Mouse (Mus musculus) hindbrain, embryonic 13.5 days (tissue): ENCODE measurements around the gene Csf2rb2. TPM values are rescaled to one million over a fixed set of nuclear protein-coding genes. Genes with fewer than 3 reads are reported as not detected.
A peak's percentile ranks its signal among the peaks of the same experiment; 100 is the strongest.
"Not testable (repeated sequence)": the region's sequence is repeated elsewhere in the genome, so short reads cannot be mapped to it uniquely, and the experiment has no call there.

ENCODE experiments used
- ATAC-seq: fragments of 200-750 bp; cut with Nextera tagmentation; 2 replicates; pipeline ENCODE4 v1.8.0; 2017; ENCODE audit warnings: moderate TSS enrichment; ENCODE audit not compliant: low FRiP score
- H3K27ac ChIP-seq: fragments of 300-500 bp; sonication (generic); 2 replicates; pipeline ENCODE4 v1.5.1; 2015; ENCODE audit warnings: inconsistent platforms, mild to moderate bottlenecking, moderate library complexity
- H3K27me3 ChIP-seq: fragments of 300-500 bp; sonication (generic); 2 replicates; pipeline ENCODE4 v1.6.1; 2015; ENCODE audit warnings: mild to moderate bottlenecking, inconsistent platforms
- H3K36me3 ChIP-seq: fragments of 300-500 bp; sonication (generic); 2 replicates; pipeline ENCODE4 v1.6.1; 2015; ENCODE audit warnings: mild to moderate bottlenecking, inconsistent platforms
- H3K4me1 ChIP-seq: fragments of 300-500 bp; sonication (generic); replicated peaks from 2 replicates; pipeline ENCODE4 v1.6.1; 2015; ENCODE audit warnings: inconsistent platforms
- H3K4me2 ChIP-seq: fragments of 300-500 bp; sonication (generic); 2 replicates; pipeline ENCODE4 v1.6.1; 2015; ENCODE audit warnings: inconsistent platforms, mild to moderate bottlenecking, moderate library complexity
- H3K4me3 ChIP-seq: fragments of 300-500 bp; sonication (generic); 2 replicates; pipeline ENCODE4 v1.5.1; 2015; ENCODE audit warnings: mild to moderate bottlenecking, inconsistent platforms
- H3K9ac ChIP-seq: fragments of 300-500 bp; sonication (generic); 2 replicates; pipeline ENCODE4 v1.6.1; 2015; ENCODE audit warnings: mild to moderate bottlenecking, inconsistent platforms
- H3K9me3 ChIP-seq: fragments of 300-500 bp; sonication (generic); 2 replicates; pipeline ENCODE4 v1.6.1; 2016; ENCODE audit warnings: inconsistent platforms
- WGBS: fragments of 180-500 bp; shearing (Covaris S2); methylation state at CpG from one replicate; pipeline ENCODE4 v1.1.7; 2015; 5-methylcytosine and 5-hydroxymethylcytosine counted together
- polyA plus RNA-seq: library from polyadenylated mRNA; unstranded; fragments of >200 nt; fragmentation: Nextera tagmentation; extraction: Ambion mirVana; gene quantifications from 2 replicates; pipeline ENCODE4 v1.2.1, GENCODE M21; 2015

The Csf2rb2 gene
- polyA plus RNA-seq, 1 experiment from 2014 or later, result 0.06 TPM

- H3K4me1 ChIP-seq, result 0 out of 2 replicates have a peak, but pooled peaks cover 2% of the 10 kb centered on the region
- 84% methylated on average over 10 of the region's 10 CpGs for WGBS
- H3K4me3 ChIP-seq, result no peak overlapping the region
- no peaks in the 10 kb centered on the region for H3K36me3 ChIP-seq
- no peak for ATAC-seq
- H3K9me3 ChIP-seq, result no peaks in the 10 kb centered on the region
- H3K27me3 ChIP-seq, result no peaks in the 10 kb centered on the region
- no peak overlapping the region for H3K9ac ChIP-seq
- no peak overlapping the region for H3K27ac ChIP-seq
- H3K4me2 ChIP-seq, result no peak overlapping the region
Observed at GRCm38 (mm10) chr15:78267441-78267840, 38.1 kb downstream of the Csf2rb2 start.

DNA sequence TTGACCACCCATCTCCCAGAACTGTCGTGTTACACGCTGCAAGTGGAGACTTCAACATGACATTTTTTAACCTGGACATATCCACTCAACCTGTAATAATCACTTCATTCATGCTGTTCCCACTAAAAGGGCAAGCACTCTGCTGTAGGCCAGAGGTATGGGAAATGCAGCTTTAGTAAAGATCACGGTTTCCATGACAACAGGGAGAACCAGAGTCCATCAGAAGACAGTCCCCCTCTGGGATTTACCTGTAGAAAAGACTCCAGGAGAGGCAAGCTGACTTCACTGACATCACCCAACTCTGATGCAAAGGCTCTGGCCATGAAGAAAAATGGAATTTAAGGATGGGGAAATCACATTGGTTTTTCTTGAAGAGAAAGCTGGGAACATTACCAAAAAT, 42.2 kb downstream of the Csf2rb2 start:
- WGBS, result 77% methylated on average over 3 of the region's 3 CpGs
- Histone ChIP-seq H3K9me3 (no peaks in the 10 kb centered on the region), H3K4me3 (no peak overlapping the region), H3K9ac (no peak overlapping the region), H3K4me2 (no peak overlapping the region), H3K36me3 (no peaks in the 10 kb centered on the region), H3K4me1 (0 out of 2 replicates have a peak, but pooled peaks cover 2% of the 10 kb centered on the region), H3K27me3 (no peaks in the 10 kb centered on the region), H3K27ac (no peak overlapping the region)
- no peak for ATAC-seq

DNA sequence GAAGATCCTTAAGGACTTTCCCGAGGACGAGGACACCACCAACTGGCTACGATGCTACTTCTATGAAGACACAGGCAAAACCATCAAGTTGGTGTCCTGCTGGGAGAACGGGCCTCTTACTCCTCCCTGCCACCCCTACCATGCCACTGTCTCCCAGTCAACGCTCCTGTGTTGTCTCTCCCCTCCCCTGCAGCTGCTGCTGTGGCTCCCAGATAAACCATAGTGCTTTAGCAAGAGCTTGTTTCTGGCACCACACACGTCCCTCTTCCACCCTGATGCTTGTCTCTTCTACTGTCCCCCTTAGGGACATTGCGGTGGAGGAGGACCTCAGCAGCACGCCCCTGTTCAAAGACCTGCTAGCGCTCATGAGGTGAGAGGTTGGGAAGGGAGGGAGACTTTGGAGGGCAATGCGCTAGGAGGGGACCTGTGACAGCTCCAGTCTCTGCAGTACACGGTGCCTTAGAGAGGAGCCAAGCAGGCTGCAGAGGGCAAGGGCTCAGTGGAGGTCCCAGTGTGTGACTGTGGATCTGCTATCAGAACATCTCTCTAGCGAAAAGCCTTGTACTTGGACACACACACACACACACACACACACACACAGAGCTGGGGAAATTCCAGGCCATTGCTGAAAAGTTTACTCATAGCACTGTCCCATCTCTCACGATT, 44.7 kb downstream of the Csf2rb2 start:
- no peak for ATAC-seq
- H3K9ac ChIP-seq, result no peak overlapping the region
- WGBS, result 77% methylated on average over 13 of the region's 13 CpGs
- no peaks in the 10 kb centered on the region for H3K36me3 ChIP-seq
- peaks cover under 1% of the 10 kb centered on the region for H3K27me3 ChIP-seq
- no peak overlapping the region for H3K4me3 ChIP-seq
- H3K4me2 ChIP-seq, result no peak overlapping the region
- H3K9me3 ChIP-seq, result no peaks in the 10 kb centered on the region
- no peak overlapping the region for H3K27ac ChIP-seq
- 0 out of 2 replicates have a peak, but pooled peaks cover 2% of the 10 kb centered on the region for H3K4me1 ChIP-seq

DNA sequence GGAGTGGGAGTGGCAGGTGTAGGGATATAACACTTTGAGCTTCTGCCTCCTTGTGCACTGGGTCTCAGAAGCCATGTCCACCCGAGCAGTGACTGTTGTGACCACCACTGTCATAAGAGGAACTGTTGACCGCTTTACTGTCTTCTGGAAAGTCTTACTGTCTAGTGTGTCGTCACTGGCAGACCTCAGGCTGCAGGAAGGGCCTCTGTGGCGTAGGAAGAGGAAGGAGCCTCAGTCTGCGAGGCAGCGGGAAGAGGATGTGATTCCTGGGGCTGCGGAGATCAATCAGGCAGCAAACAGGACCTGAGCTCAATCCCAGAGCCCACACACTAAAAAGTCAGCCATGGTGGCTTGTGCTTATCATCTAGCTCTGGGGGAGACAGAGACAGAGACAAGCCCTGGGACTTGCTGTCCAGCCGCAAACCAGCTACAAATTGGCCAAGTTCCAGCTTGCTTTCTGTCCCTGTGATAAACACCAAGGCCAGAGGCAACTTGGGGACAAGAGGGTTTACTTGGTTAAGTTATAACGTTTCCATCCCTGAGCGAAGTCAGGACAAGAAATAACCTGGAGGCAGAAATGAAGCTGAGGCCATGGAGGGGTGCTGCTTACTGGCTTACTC, 47.2 kb downstream of the Csf2rb2 start:
- Histone ChIP-seq H3K27ac (no peak overlapping the region), H3K36me3 (no peaks in the 10 kb centered on the region), H3K4me3 (no peak overlapping the region), H3K4me1 (0 out of 2 replicates have a peak, but pooled peaks cover 2% of the 10 kb centered on the region), H3K9ac (no peak overlapping the region), H3K9me3 (no peaks in the 10 kb centered on the region), H3K27me3 (peaks cover 21% of the 10 kb centered on the region), H3K4me2 (no peak overlapping the region)
- 84% methylated on average over 10 of the region's 10 CpGs for WGBS
- ATAC-seq, result no peak

DNA sequence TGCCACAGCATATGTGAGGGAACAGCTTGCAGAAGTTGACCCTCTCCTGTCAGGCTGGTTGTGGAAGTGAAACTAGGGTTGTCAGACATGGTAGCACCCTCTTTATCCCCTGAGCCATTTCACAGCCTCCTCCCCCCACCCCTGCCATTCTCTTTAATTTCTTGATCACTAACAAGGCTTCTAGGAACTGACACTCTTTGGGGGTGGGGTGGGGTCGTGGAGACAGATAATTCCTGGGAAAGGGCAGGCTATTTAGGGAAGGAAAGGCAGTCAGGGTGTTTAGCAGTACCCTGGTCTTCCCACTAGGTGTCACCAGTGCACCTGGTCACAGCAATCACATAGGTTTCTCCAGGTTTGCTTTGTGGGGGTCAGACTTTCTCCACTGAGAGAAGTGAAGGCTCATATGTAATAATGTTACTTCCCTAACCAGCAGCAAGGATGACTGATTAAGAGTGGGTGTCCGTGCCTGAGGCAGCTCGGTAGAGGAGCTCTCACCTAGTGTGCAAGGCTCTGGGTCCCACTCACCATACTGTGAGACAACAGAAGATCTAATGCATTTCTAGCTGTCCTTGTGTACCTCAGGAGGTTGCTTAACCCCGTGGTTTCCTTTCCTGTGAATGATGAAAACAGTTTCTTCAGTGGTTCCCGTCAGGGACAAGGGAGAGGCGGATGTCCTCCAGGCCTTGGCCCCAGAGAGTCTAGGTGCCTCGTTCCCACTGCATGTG, 48.0 kb downstream of the Csf2rb2 start:
- H3K4me2 ChIP-seq, result no peak overlapping the region
- H3K4me3 ChIP-seq, result no peak overlapping the region
- WGBS, result 42% methylated on average over 7 of the region's 7 CpGs
- H3K9ac ChIP-seq, result no peak overlapping the region
- no peak for ATAC-seq
- no peaks in the 10 kb centered on the region for H3K36me3 ChIP-seq
- no peak overlapping the region for H3K27ac ChIP-seq
- no peaks in the 10 kb centered on the region for H3K4me1 ChIP-seq
- H3K27me3 ChIP-seq, result peaks cover 22% of the 10 kb centered on the region
- H3K9me3 ChIP-seq, result no peaks in the 10 kb centered on the region

GRCm38 (mm10) chr15:78256602-78257259, 48.8 kb downstream of the Csf2rb2 start:
- not testable (repeated sequence) for H3K4me3 ChIP-seq, ATAC-seq, H3K4me1 ChIP-seq, H3K4me2 ChIP-seq, H3K9me3 ChIP-seq, H3K36me3 ChIP-seq, H3K27ac ChIP-seq, H3K9ac ChIP-seq
- peaks cover 22% of the 10 kb centered on the region for H3K27me3 ChIP-seq

DNA sequence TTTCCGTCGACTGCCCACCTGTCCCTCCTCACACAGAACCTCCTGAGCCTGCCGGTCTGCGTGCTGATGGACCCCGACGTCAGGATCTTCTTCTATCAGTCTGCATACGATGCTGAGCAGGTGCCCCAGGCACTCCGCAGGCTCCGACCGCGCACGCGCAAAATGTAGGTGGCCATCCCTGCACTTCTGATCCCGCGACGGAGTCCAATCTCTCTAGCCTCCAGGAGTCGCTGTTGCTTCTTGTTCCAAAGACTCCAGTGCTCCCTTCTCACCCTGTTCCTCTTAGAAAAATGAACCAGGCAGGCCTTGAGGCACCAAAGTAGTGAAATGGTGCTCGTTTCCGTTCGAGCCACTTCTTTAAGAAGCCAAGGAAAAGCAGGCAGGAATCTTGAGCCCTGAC, 50.8 kb downstream of the Csf2rb2 start:
- H3K4me2 ChIP-seq, result 0 out of 2 replicates have a peak overlapping the region, but pooled peaks have one; percentile 27
- WGBS, result 27% methylated on average over 20 of the region's 20 CpGs
- ATAC-seq, result no peak

GRCm38 (mm10) chr15:78248410-78248809, 57.1 kb downstream of the Csf2rb2 start:
- 78% methylated on average over 3 of the region's 3 CpGs for WGBS
- H3K4me2 ChIP-seq, result no peak overlapping the region
- no peak overlapping the region for H3K27ac ChIP-seq
- H3K9me3 ChIP-seq, result no peaks in the 10 kb centered on the region
- ATAC-seq, result no peak
- H3K4me1 ChIP-seq, result no peaks in the 10 kb centered on the region
- no peak overlapping the region for H3K9ac ChIP-seq
- no peak overlapping the region for H3K4me3 ChIP-seq
- peaks cover 10% of the 10 kb centered on the region; the same call in 1 of the 2 replicates for H3K27me3 ChIP-seq
- no peaks in the 10 kb centered on the region for H3K36me3 ChIP-seq

More for the DNA sequence above, 50.8 kb downstream of the Csf2rb2 start:
- H3K4me3 ChIP-seq, result no peak overlapping the region
- H3K27me3 ChIP-seq, result peaks cover 22% of the 10 kb centered on the region
- H3K9me3 ChIP-seq, result no peaks in the 10 kb centered on the region
- no peak overlapping the region for H3K9ac ChIP-seq
- H3K27ac ChIP-seq, result no peak overlapping the region
- H3K4me1 ChIP-seq, result no peaks in the 10 kb centered on the region
- no peaks in the 10 kb centered on the region for H3K36me3 ChIP-seq

- Histone ChIP-seq H3K4me2 (no peak overlapping the region), H3K4me3 (no peak overlapping the region), H3K9me3 (no peaks in the 10 kb centered on the region), H3K27me3 (peaks cover 9% of the 10 kb centered on the region; the same call in 1 of the 2 replicates), H3K9ac (no peak overlapping the region), H3K36me3 (no peaks in the 10 kb centered on the region), H3K4me1 (no peaks in the 10 kb centered on the region), H3K27ac (no peak overlapping the region)
- 58% methylated on average over 2 of the region's 2 CpGs for WGBS
- ATAC-seq, result no peak
Observed at GRCm38 (mm10) chr15:78247659-78248058, 57.9 kb downstream of the Csf2rb2 start.

DNA sequence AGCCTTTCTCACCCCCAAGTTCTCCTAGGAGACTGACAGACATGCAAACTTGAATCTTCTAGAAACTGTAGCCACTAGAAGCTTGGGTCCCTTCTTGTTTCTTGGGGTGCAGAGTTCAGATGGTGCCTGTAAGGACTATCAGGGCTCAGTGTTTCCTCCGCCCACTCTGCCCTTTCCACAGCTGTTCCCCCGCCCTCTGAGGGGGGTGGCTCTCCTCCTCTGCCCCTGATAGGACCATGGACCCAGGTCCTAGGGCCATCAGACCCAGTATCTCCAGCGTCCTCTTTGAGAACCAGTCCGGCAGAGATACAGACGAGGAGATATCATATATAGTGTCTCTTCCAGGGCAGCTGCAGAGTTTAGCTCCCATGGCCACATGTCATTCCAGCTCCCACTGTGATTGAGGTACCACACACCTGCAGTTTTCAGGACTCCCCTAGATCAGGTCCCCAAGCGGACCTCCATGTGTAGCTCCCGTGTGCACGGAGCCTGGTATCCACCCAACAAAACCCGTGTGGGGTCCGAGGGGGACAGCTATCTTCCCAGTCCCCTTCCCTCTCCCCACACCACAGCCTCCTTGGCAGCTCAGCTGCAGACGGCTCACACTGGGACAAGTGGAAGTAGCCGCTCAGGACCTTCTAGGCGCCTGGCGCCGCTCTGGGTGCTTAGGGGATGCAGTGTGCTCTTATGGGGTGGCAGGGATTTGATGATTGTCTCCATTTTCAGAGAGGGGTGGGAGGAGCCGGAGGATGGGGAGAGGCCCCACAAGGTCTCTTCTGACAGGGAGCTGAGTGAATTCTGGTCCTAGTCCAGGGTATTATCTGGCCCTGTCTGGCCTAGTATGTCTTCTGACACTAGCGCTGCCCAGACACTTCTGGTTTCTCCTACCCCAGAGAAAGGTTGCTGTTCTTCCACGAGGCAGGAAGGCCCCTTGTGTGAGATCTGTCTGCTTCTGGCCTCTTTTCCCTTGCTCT, 59.1 kb downstream of the Csf2rb2 start:
- Histone ChIP-seq H3K9me3 (no peaks in the 10 kb centered on the region), H3K36me3 (no peaks in the 10 kb centered on the region), H3K9ac (no peak overlapping the region), H3K4me3 (no peak overlapping the region), H3K27me3 (peaks cover 9% of the 10 kb centered on the region; the same call in 1 of the 2 replicates), H3K4me1 (no peaks in the 10 kb centered on the region), H3K4me2 (no peak overlapping the region), H3K27ac (no peak overlapping the region)
- 83% methylated on average over 18 of the region's 18 CpGs for WGBS
- no peak for ATAC-seq

- Histone ChIP-seq H3K27me3 (peaks cover 11% of the 10 kb centered on the region; the same call in 1 of the 2 replicates), H3K4me3 (no peak within 1 kb of the TSS), H3K9me3 (no peaks in the 10 kb centered on the region), H3K4me2 (no peak within 1 kb of the TSS), H3K4me1 (no peaks in the 10 kb centered on the region), H3K36me3 (no peaks in the 10 kb centered on the region), H3K27ac (no peak within 1 kb of the TSS), H3K9ac (no peak within 1 kb of the TSS)
- 75% methylated on average over 7 of the region's 7 CpGs for WGBS
- no peak for ATAC-seq
Observed at GRCm38 (mm10) chr15:78244695-78245492, 60.6 kb downstream of the Csf2rb2 start, which contains the start of gene Ncf4. Gene Ncf4 (plus strand): TSS chr15:78244801.
